Mouse (Mus musculus): ENCODE measurements at regions not wholly inside any gene's neighbourhood (a gene's known extent, or its start where the extent isn't known, plus 50 kb on each side); places are given as distances from the start of the nearest gene placed in this dataset.

- Histone ChIP-seq H3K4me1 (ENCODE audit: control insufficient read depth, insufficient read depth, low read length) (peaks cover 20% of the 10 kb centered on the region), H3K27me3 (replicated peaks; ENCODE audit: control insufficient read depth, insufficient read depth, low read length) (peaks cover 13% of the 10 kb centered on the region), H3K9me3 (replicated peaks; ENCODE audit: control insufficient read depth, low read length) (no peaks in the 10 kb centered on the region), H3K4me3 (ENCODE audit: low read depth, low read length) (no peak overlapping the region), H3K36me3 (ENCODE audit: control insufficient read depth, insufficient read depth, low read length) (no peaks in the 10 kb centered on the region), H3K9ac (ENCODE audit: low read length) (no peak overlapping the region), H3K27ac (ENCODE audit: low read depth, low read length) (no peak overlapping the region), H3K4me2 (ENCODE audit: low read length) (no peak overlapping the region)
- ATAC-seq = no peak
- DNase-seq (ENCODE audit: low spot score) = no peak
- 73% methylated on average over 3 of the region's 3 CpGs for WGBS
Observed at GRCm38 (mm10) chr2:94248948-94249347, 91.2 kb upstream of the Hsd17b12 start.

DNA sequence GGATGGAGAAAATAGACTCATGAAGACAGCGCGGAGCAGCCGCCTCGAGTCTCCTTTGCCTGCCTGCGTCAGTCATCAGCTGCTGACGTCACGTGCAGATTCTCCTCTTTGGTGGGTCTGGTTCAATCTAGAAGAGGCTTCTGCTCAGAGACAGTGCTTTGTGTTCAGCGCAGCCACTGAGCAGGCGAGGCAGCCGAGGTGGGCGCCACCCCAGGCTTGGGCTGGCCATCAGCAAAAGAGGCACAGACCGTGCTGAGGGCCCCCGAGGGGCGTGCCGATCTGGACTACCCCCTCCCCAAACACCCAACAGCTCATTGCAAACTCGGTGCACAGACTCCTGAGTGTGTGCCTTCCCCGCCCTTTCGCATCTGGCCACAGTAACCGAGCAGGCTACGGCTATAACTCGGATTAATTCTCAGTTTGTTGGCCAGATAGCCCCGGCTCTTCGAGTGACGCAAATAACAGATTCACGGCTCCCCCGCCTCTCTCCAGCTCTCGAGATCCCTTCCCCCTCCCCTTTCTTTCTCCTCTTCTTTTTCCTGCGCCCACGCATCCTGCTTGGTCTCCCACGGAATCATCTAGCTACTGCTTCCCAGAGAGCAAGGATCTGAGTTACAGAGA lies 89.2 kb upstream of the Hsd17b12 start:
- H3K4me3 ChIP-seq (ENCODE audit: low read depth, low read length) = peak overlapping the region; percentile 42
- peak overlapping the region; percentile 94 for H3K27ac ChIP-seq (ENCODE audit: low read depth, low read length)
- WGBS = 1% methylated on average over 30 of the region's 30 CpGs
- peak overlapping the region; percentile 73 for H3K9ac ChIP-seq (ENCODE audit: low read length)
- ATAC-seq = peak; percentile 83
- no peaks in the 10 kb centered on the region for H3K36me3 ChIP-seq (ENCODE audit: control insufficient read depth, insufficient read depth, low read length)
- peak; percentile 94 for DNase-seq (ENCODE audit: low spot score)
- H3K4me2 ChIP-seq (ENCODE audit: low read length) = peak overlapping the region; percentile 80
- H3K4me1 ChIP-seq (ENCODE audit: control insufficient read depth, insufficient read depth, low read length) = peaks cover 24% of the 10 kb centered on the region
- H3K9me3 ChIP-seq (replicated peaks; ENCODE audit: control insufficient read depth, low read length) = no peaks in the 10 kb centered on the region
- peaks cover 32% of the 10 kb centered on the region for H3K27me3 ChIP-seq (replicated peaks; ENCODE audit: control insufficient read depth, insufficient read depth, low read length)

GRCm38 (mm10) chr2:94246180-94246611 lies 88.4 kb upstream of the Hsd17b12 start:
- H3K4me3 ChIP-seq (ENCODE audit: low read depth, low read length) = peak overlapping the region; percentile 42
- H3K4me1 ChIP-seq (ENCODE audit: control insufficient read depth, insufficient read depth, low read length) = peaks cover 24% of the 10 kb centered on the region
- WGBS = 26% methylated on average over 9 of the region's 9 CpGs
- H3K36me3 ChIP-seq (ENCODE audit: control insufficient read depth, insufficient read depth, low read length) = no peaks in the 10 kb centered on the region
- peak; percentile 29 for DNase-seq (ENCODE audit: low spot score)
- peaks cover 40% of the 10 kb centered on the region for H3K27me3 ChIP-seq (replicated peaks; ENCODE audit: control insufficient read depth, insufficient read depth, low read length)
- H3K4me2 ChIP-seq (ENCODE audit: low read length) = peak overlapping the region; percentile 80
- ATAC-seq = peak; percentile 13; the same call in 1 of the 2 replicates
- peak overlapping the region; percentile 94; the same call in 1 of the 2 replicates for H3K27ac ChIP-seq (ENCODE audit: low read depth, low read length)
- H3K9me3 ChIP-seq (replicated peaks; ENCODE audit: control insufficient read depth, low read length) = no peaks in the 10 kb centered on the region
- H3K9ac ChIP-seq (ENCODE audit: low read length) = peak overlapping the region; percentile 73; the same call in 1 of the 2 replicates

DNA sequence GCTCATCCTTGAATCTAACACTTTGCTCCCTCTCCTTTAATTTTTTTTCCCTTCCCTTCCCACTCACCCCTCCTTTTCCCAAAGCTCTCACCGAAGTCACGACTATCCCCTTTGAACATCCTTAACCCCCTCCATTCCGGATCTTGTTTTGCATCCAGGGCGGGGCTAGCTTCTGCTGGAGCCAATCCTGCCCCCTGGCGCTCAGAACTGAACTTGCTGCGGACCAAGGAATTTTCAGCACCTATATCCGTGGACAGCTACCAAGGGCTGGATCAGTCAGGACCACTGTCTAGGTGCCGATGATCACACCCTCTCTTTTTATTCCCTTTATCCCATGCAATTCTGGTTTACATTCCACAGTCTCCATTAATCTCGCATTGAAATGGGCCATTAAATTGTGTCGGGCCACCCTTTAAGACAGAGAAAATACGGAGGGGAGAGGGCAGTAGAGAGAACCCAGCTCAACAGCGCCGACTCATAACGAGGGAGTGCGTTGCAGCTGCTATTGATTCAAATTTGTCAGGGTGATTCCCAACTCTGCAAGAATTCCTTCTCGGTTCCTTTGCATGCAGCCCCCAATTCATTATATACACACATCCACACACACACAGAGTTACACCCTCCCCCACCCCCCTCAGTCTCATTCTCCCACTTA lies 87.7 kb upstream of the Hsd17b12 start:
- H3K27me3 ChIP-seq (replicated peaks; ENCODE audit: control insufficient read depth, insufficient read depth, low read length) = peaks cover 47% of the 10 kb centered on the region
- peak; percentile 32 for ATAC-seq
- H3K4me3 ChIP-seq (ENCODE audit: low read depth, low read length) = peak overlapping the region; percentile 42
- H3K9me3 ChIP-seq (replicated peaks; ENCODE audit: control insufficient read depth, low read length) = no peaks in the 10 kb centered on the region
- peak overlapping the region; percentile 80 for H3K4me2 ChIP-seq (ENCODE audit: low read length)
- H3K27ac ChIP-seq (ENCODE audit: low read depth, low read length) = no peak overlapping the region; the same call in 1 of the 2 replicates
- WGBS = under 1% methylated on average over 16 of the region's 16 CpGs
- peaks cover 30% of the 10 kb centered on the region for H3K4me1 ChIP-seq (ENCODE audit: control insufficient read depth, insufficient read depth, low read length)
- H3K9ac ChIP-seq (ENCODE audit: low read length) = peak overlapping the region; percentile 73; the same call in 1 of the 2 replicates
- H3K36me3 ChIP-seq (ENCODE audit: control insufficient read depth, insufficient read depth, low read length) = no peaks in the 10 kb centered on the region
- peak; percentile 85 for DNase-seq (ENCODE audit: low spot score)

DNA sequence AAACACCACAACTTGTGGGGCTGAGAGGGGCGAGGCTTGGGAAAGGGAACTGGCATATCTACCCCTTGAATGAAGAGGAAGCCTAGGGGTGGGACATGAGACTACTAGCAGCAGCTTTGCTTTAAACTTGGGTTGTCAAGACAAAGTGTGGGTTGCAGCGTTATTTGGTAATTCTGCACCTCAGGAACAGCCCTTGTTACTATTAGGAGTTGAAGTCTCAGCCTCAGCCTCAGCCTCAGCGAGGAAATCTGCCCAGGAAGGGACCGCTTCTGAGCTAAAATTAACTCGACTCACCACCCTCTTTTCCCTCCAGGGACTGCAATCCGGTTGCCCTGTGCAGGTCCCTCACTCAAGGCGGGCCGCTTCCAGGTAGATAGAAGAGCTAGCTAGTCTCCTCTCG lies 86.4 kb upstream of the Hsd17b12 start:
- no peak overlapping the region for H3K9ac ChIP-seq (ENCODE audit: low read length)
- WGBS = 1% methylated on average over 9 of the region's 9 CpGs
- peaks cover 60% of the 10 kb centered on the region for H3K27me3 ChIP-seq (replicated peaks; ENCODE audit: control insufficient read depth, insufficient read depth, low read length)
- H3K4me2 ChIP-seq (ENCODE audit: low read length) = peak overlapping the region; percentile 80; the same call in 1 of the 2 replicates
- H3K36me3 ChIP-seq (ENCODE audit: control insufficient read depth, insufficient read depth, low read length) = no peaks in the 10 kb centered on the region
- ATAC-seq = no peak
- no peaks in the 10 kb centered on the region for H3K9me3 ChIP-seq (replicated peaks; ENCODE audit: control insufficient read depth, low read length)
- H3K27ac ChIP-seq (ENCODE audit: low read depth, low read length) = no peak overlapping the region
- peak; percentile 3 for DNase-seq (ENCODE audit: low spot score)
- peak overlapping the region; percentile 42; the same call in 1 of the 2 replicates for H3K4me3 ChIP-seq (ENCODE audit: low read depth, low read length)
- H3K4me1 ChIP-seq (ENCODE audit: control insufficient read depth, insufficient read depth, low read length) = peaks cover 32% of the 10 kb centered on the region

GRCm38 (mm10) chr2:94243053-94243916 lies 85.5 kb upstream of the Hsd17b12 start:
- no peak overlapping the region for H3K9ac ChIP-seq (ENCODE audit: low read length)
- H3K36me3 ChIP-seq (ENCODE audit: control insufficient read depth, insufficient read depth, low read length) = no peaks in the 10 kb centered on the region
- H3K4me1 ChIP-seq (ENCODE audit: control insufficient read depth, insufficient read depth, low read length) = peaks cover 32% of the 10 kb centered on the region

GRCm38 (mm10) chr2:94242406-94243052 lies 84.8 kb upstream of the Hsd17b12 start:
- Histone ChIP-seq H3K9ac (ENCODE audit: low read length) (no peak overlapping the region), H3K4me2 (ENCODE audit: low read length) (peak overlapping the region; percentile 87), H3K27ac (ENCODE audit: low read depth, low read length) (no peak overlapping the region), H3K9me3 (replicated peaks; ENCODE audit: control insufficient read depth, low read length) (no peaks in the 10 kb centered on the region), H3K36me3 (ENCODE audit: control insufficient read depth, insufficient read depth, low read length) (no peaks in the 10 kb centered on the region), H3K27me3 (replicated peaks; ENCODE audit: control insufficient read depth, insufficient read depth, low read length) (peaks cover 71% of the 10 kb centered on the region), H3K4me3 (ENCODE audit: low read depth, low read length) (peak overlapping the region; percentile 23), H3K4me1 (ENCODE audit: control insufficient read depth, insufficient read depth, low read length) (peaks cover 28% of the 10 kb centered on the region)
- DNase-seq (ENCODE audit: low spot score) = peak; percentile 13
- 0% methylated on average over 7 of the region's 7 CpGs for WGBS
- ATAC-seq = no peak

More at GRCm38 (mm10) chr2:94243053-94243916, 85.5 kb upstream of the Hsd17b12 start:
- WGBS = under 1% methylated on average over 50 of the region's 50 CpGs
- Histone ChIP-seq H3K4me3 (ENCODE audit: low read depth, low read length) (peak overlapping the region; percentile 23), H3K27ac (ENCODE audit: low read depth, low read length) (no peak overlapping the region), H3K4me2 (ENCODE audit: low read length) (peak overlapping the region; percentile 52), H3K27me3 (replicated peaks; ENCODE audit: control insufficient read depth, insufficient read depth, low read length) (peaks cover 67% of the 10 kb centered on the region), H3K9me3 (replicated peaks; ENCODE audit: control insufficient read depth, low read length) (no peaks in the 10 kb centered on the region)
- DNase-seq (ENCODE audit: low spot score) (peak; percentile 33), ATAC-seq (no peak)

GRCm38 (mm10) chr2:94242051-94242397 lies 84.3 kb upstream of the Hsd17b12 start:
- Histone ChIP-seq H3K4me2 (ENCODE audit: low read length) (peak overlapping the region; percentile 87), H3K4me3 (ENCODE audit: low read depth, low read length) (peak overlapping the region; percentile 44; the same call in 1 of the 2 replicates), H3K27ac (ENCODE audit: low read depth, low read length) (no peak overlapping the region), H3K27me3 (replicated peaks; ENCODE audit: control insufficient read depth, insufficient read depth, low read length) (peaks cover 71% of the 10 kb centered on the region), H3K4me1 (ENCODE audit: control insufficient read depth, insufficient read depth, low read length) (peaks cover 27% of the 10 kb centered on the region), H3K9me3 (replicated peaks; ENCODE audit: control insufficient read depth, low read length) (no peaks in the 10 kb centered on the region), H3K36me3 (ENCODE audit: control insufficient read depth, insufficient read depth, low read length) (no peaks in the 10 kb centered on the region), H3K9ac (ENCODE audit: low read length) (no peak overlapping the region)
- ATAC-seq (no peak), DNase-seq (ENCODE audit: low spot score) (no peak)
- WGBS = under 1% methylated on average over 4 of the region's 4 CpGs
